Comparison of ENCODE assay signal across 17 mouse cellular contexts in the genomic region with DNA sequence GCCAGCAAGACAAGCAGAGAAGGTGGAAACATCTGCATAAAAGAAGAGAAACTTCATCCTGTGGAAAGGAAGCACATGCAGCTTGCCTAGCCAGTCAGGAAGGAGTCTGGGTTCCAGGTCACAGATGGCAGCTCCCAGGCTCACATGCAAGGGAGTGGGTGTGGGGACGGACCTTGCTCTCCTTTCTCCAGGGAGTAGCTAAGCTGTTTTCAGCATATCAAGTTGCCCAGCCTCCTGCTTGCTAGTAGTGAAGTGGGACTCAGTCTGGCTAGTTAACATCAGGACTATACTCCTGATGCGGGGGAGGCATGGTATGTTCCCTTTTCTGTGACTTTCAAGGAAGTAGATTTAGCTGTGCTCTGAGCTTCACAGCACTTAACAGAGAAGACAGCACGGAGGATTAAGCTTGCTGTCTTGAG.
DNase-seq lines count a peak whose midpoint lies in the region; ATAC-seq lines count a peak whose summit lies in the region.
"Had no signal": no experiment of that assay in that cellular context is flagged by ENCODE, and none has a peak within 500 bp of the region (broad histone marks: within the 10 kb centered on the region; RNA-seq: fewer than 3 reads in every experiment).

No protein-coding gene starts in this region.

- DNase-seq in kidney, adult 11 months: no peak
- peak; percentile 29 for DNase-seq in ZHBTc4 (ENCODE audit: low read depth, low spot score)
- no peak for DNase-seq in ovary, postnatal 14 days (ENCODE audit: low spot score)
- no peak for DNase-seq in right cerebral cortex, adult 2 months (ENCODE audit: low spot score in 2 of 2)
- DNase-seq: adrenal gland, postnatal 25 days; cerebellum, postnatal 25 days; lung, postnatal 10 days; spleen, adult 18-20 months; thymus, postnatal 4 days had no signal

- H3K9me3 ChIP-seq in kidney, embryonic 16.5 days (ENCODE audit: low read length): no peaks in the 10 kb centered on the region
- H3K9me3 ChIP-seq: forebrain, embryonic 13.5 days; G1E; heart, embryonic 13.5 days; neural tube, embryonic 12.5 days had no signal

- no peak overlapping the region for H3K4me2 ChIP-seq in kidney, embryonic 16.5 days (replicated peaks; ENCODE audit: low read depth, low read length)
- H3K4me2 ChIP-seq: forebrain, embryonic 13.5 days; heart, embryonic 13.5 days; neural tube, embryonic 12.5 days had no signal

- peaks cover 7% of the 10 kb centered on the region; the same call in 1 of the 2 replicates for H3K4me1 ChIP-seq in kidney, embryonic 16.5 days (ENCODE audit: insufficient read depth, low read length)
- H3K4me1 ChIP-seq: forebrain, embryonic 13.5 days; heart, embryonic 13.5 days; neural tube, embryonic 12.5 days had no signal

- H3K27me3 ChIP-seq in kidney, embryonic 16.5 days (ENCODE audit: insufficient read depth, low read length): no peaks in the 10 kb centered on the region
- H3K27me3 ChIP-seq: forebrain, embryonic 13.5 days; heart, embryonic 13.5 days; neural tube, embryonic 12.5 days had no signal

- H3K9ac ChIP-seq in kidney, embryonic 16.5 days (replicated peaks; ENCODE audit: low read length): no peak overlapping the region
- H3K9ac ChIP-seq: forebrain, embryonic 13.5 days; heart, embryonic 13.5 days; neural tube, embryonic 12.5 days had no signal

- no peak overlapping the region for H3K4me3 ChIP-seq in kidney, embryonic 16.5 days (ENCODE audit: low read length)
- H3K4me3 ChIP-seq: forebrain, embryonic 13.5 days; heart, embryonic 13.5 days; neural tube, embryonic 12.5 days had no signal

- H3K36me3 ChIP-seq in kidney, embryonic 16.5 days (ENCODE audit: insufficient read depth, low read length): no peaks in the 10 kb centered on the region
- H3K36me3 ChIP-seq: G1E; heart, embryonic 13.5 days; neural tube, embryonic 12.5 days had no signal

- peak; percentile 89 for ATAC-seq in kidney, embryonic 16.5 days (ENCODE audit: low FRiP score, low TSS enrichment)
- ATAC-seq in common myeloid progenitor, adult 5-6 weeks (replicated peaks; ENCODE audit: low read depth, poor library complexity, severe bottlenecking): peak; percentile 62
- ATAC-seq in megakaryocyte-erythroid progenitor cell, adult 5-6 weeks (replicated peaks; ENCODE audit: low FRiP score, low TSS enrichment, poor library complexity, severe bottlenecking): peak; percentile 38; the same call in 1 of the 2 replicates
- ATAC-seq: forebrain, embryonic 13.5 days; inflammation-experienced regulatory T-cells, adult 6 months had no signal

- WGBS in kidney, embryonic 16.5 days: 22% methylated on average over 3 of the region's 3 CpGs

- peak overlapping the region; percentile 45; the same call in 1 of the 2 replicates for H3K27ac ChIP-seq in kidney, embryonic 16.5 days (ENCODE audit: low read length)
- H3K27ac ChIP-seq: forebrain, embryonic 13.5 days; heart, embryonic 13.5 days; neural tube, embryonic 12.5 days had no signal

Comparison
In these comparisons a context has a peak if more than half of its experiments do, and no peak if none do; other contexts are left out.
1. ATAC-seq: peak in every context shown above with its lines; median percentile 89 in kidney, embryonic 16.5 days; 62 in common myeloid progenitor, adult 5-6 weeks; 38 in megakaryocyte-erythroid progenitor cell, adult 5-6 weeks.